In the genomic region with DNA sequence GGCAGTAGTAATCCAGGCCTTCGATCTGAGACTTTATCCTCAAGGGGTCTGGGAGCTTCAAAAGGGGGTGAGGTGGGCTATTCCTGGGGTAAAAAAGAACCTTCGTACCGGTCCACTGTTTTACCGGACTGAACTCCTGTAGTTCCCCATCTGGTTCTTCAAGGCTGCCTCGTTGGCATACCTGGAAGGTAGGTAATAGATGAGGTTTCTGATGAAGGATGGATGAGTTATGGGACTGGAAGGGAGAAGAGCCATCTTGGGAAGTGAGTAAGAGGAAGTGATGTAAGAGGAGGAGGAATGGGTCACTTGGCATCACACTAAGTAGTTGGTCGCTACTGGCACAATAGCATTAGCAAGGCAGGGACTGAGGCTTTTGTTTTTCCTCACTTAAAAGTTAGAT, we compare ENCODE assay signal across 8 mouse cellular contexts. TPM values are rescaled to one million over a fixed set of nuclear protein-coding genes. Genes with fewer than 3 reads are reported as not detected.
A peak's percentile ranks its signal among the peaks of the same experiment; 100 is the strongest.
DNase-seq lines count a peak whose midpoint lies in the region; ATAC-seq and TF ChIP-seq lines count a peak whose summit lies in the region.

No protein-coding gene starts in this region.

- peak overlapping the region; percentile 92 for H3K4me2 ChIP-seq in forebrain, embryonic 13.5 days
- H3K4me2 ChIP-seq in intestine, embryonic 16.5 days (ENCODE audit: low read depth, low read length) = peak overlapping the region; percentile 74

- 8% methylated on average over 6 of the region's 6 CpGs for WGBS in forebrain, embryonic 13.5 days
- 13% methylated on average over 6 of the region's 6 CpGs for WGBS in intestine, embryonic 16.5 days

- peak; percentile 40 for DNase-seq in adrenal gland, adult 2 months
- DNase-seq in adrenal gland, adult 8-10 months = no peak
- no peak for DNase-seq in ES-E14 (ENCODE audit: low read depth, low spot score)
- no peak for DNase-seq in ovary, adult 18-20 months (ENCODE audit: low spot score)
- no peak for DNase-seq in gastrocnemius, postnatal 10 days

- ATAC-seq in forebrain, embryonic 13.5 days = no peak
- ATAC-seq in intestine, embryonic 16.5 days = no peak

- H3K9ac ChIP-seq in ES-E14 (ENCODE audit: insufficient read depth, low read depth, low read length, poor library complexity, severe bottlenecking) = peak overlapping the region; percentile 84
- H3K9ac ChIP-seq in forebrain, embryonic 13.5 days = peak overlapping the region; percentile 89
- peak overlapping the region; percentile 91 for H3K9ac ChIP-seq in intestine, embryonic 16.5 days (ENCODE audit: low read depth, low read length)

- H3K36me3 ChIP-seq in ES-E14 (ENCODE audit: control insufficient read depth, insufficient read depth, low read length, poor library complexity, severe bottlenecking) = peaks cover 12% of the 10 kb centered on the region; the same call in 1 of the 2 replicates
- H3K36me3 ChIP-seq in forebrain, embryonic 13.5 days (ENCODE audit: poor library complexity, severe bottlenecking) = peaks cover 29% of the 10 kb centered on the region
- H3K36me3 ChIP-seq in intestine, embryonic 16.5 days (ENCODE audit: control insufficient read depth, insufficient read depth, low read length) = peaks cover 8% of the 10 kb centered on the region; the same call in 1 of the 2 replicates
- H3K36me3 ChIP-seq in megakaryocyte, embryonic 14.5 days (replicated peaks; ENCODE audit: low read length) = peaks cover 37% of the 10 kb centered on the region

- no peak overlapping the region for H3K27ac ChIP-seq in ES-E14 (ENCODE audit: insufficient read depth, low read depth, low read length, poor library complexity, severe bottlenecking)
- peak overlapping the region; percentile 73; the same call in 1 of the 2 replicates for H3K27ac ChIP-seq in forebrain, embryonic 13.5 days
- H3K27ac ChIP-seq in intestine, embryonic 16.5 days (ENCODE audit: low read length) = no peak overlapping the region

- H3K4me1 ChIP-seq in ES-E14 (ENCODE audit: control insufficient read depth in 2 of 2, insufficient read depth in 2 of 2, low read length in 2 of 2, poor library complexity in 1 of 2) = peaks cover 0 to 10% of the 10 kb centered on the region in 2 experiments; a peak in 2 of 4 replicates
- H3K4me1 ChIP-seq in forebrain, embryonic 13.5 days = peaks cover 22% of the 10 kb centered on the region
- H3K4me1 ChIP-seq in intestine, embryonic 16.5 days (ENCODE audit: control insufficient read depth, insufficient read depth, low read length) = peaks cover 10% of the 10 kb centered on the region
- H3K4me1 ChIP-seq in megakaryocyte, embryonic 14.5 days = peaks cover 35% of the 10 kb centered on the region

- H3K4me3 ChIP-seq in ES-E14 (ENCODE audit: insufficient read depth in 1 of 2, low read depth in 1 of 2, low read length in 2 of 2, poor library complexity in 1 of 2, severe bottlenecking in 1 of 2) = peak overlapping the region; percentile 80 to 93
- peak overlapping the region; percentile 83 for H3K4me3 ChIP-seq in forebrain, embryonic 13.5 days
- H3K4me3 ChIP-seq in intestine, embryonic 16.5 days (ENCODE audit: low read length) = peak overlapping the region; percentile 94
- peak overlapping the region; percentile 98 for H3K4me3 ChIP-seq in megakaryocyte, embryonic 14.5 days (replicated peaks)

- in situ Hi-C loops in ES-E14 (cut with MboI; ENCODE audit: low sequenced_read_pairs in 2 of 2, unreplicated experiment in 2 of 2) = no loop called here

- H3K9me3 ChIP-seq in ES-E14 (ENCODE audit: control insufficient read depth, insufficient read depth, low read depth, low read length) = no peaks in the 10 kb centered on the region
- H3K9me3 ChIP-seq in forebrain, embryonic 13.5 days (replicated peaks) = no peaks in the 10 kb centered on the region
- H3K9me3 ChIP-seq in intestine, embryonic 16.5 days (ENCODE audit: control insufficient read depth, low read length) = no peaks in the 10 kb centered on the region
- no peaks in the 10 kb centered on the region for H3K9me3 ChIP-seq in megakaryocyte, embryonic 14.5 days

- H3K27me3 ChIP-seq in forebrain, embryonic 13.5 days = no peaks in the 10 kb centered on the region; the same call in 1 of the 2 replicates
- no peaks in the 10 kb centered on the region for H3K27me3 ChIP-seq in intestine, embryonic 16.5 days (replicated peaks; ENCODE audit: control insufficient read depth, insufficient read depth, low read length)
- H3K27me3 ChIP-seq in megakaryocyte, embryonic 14.5 days (replicated peaks) = peaks cover 5% of the 10 kb centered on the region

TF ChIP-seq in ES-E14, 5 proteins besides CTCF, POLR2A, EP300 and RAD21:
- TF ChIP-seq MAFK (IDR thresholded peaks at IDR 0.05; ENCODE audit: insufficient read depth, low read depth, low read length) = no peak
- TF ChIP-seq ZNF384 (IDR thresholded peaks at IDR 0.05; ENCODE audit: low read depth, low read length) = no peak
- TF ChIP-seq CHD2 (IDR thresholded peaks at IDR 0.05; ENCODE audit: low read depth, low read length) = no peak
- no peak for TF ChIP-seq HCFC1 (IDR thresholded peaks at IDR 0.05; ENCODE audit: borderline replicate concordance, insufficient read depth, low read length)
- TF ChIP-seq ZC3H11A (IDR thresholded peaks at IDR 0.05; ENCODE audit: borderline replicate concordance, low read depth, low read length) = no peak
TF ChIP-seq in ES-E14: peak in this region for 0.

RNA-seq across cellular contexts. Expression of a gene that starts 2.7 kb away (rescaled TPM):
- total RNA-seq in adrenal gland, adult 2 months (2021) = 100 to 1,000 TPM in 1 of 2 experiments, 10 to 100 TPM in 1; 90.9 to 108 TPM
- polyA plus RNA-seq in adrenal gland, adult 2 months (2012; rRNA removed) = 58.0 and 63.5 TPM in 2 replicates
- total RNA-seq in adrenal gland, adult 8-10 months (2022) = 100 to 1,000 TPM in 2 of 4 experiments, 10 to 100 TPM in 2; 92.3 to 120 (median 107) TPM
- total RNA-seq in ES-E14 (2012; rRNA removed) = 62.4 and 69.7 TPM in 2 replicates
- polyA plus RNA-seq in forebrain, embryonic 13.5 days (2015; fragmentation: Nextera tagmentation; extraction: Ambion mirVana) = 48.3 and 49.1 TPM in 2 replicates
- 33.6 and 33.8 TPM in 2 replicates for polyA plus RNA-seq in intestine, embryonic 16.5 days (2015; fragmentation: Nextera tagmentation; extraction: Ambion mirVana)
- 3.2 and 4.7 TPM in 2 replicates for polyA plus RNA-seq in megakaryocyte, embryonic 14.5 days (2012; ENCODE audit: insufficient read depth, low replicate concordance)
- total RNA-seq in gastrocnemius, postnatal 10 days (2021) = 10 to 100 TPM; 29.2 to 33.6 TPM

RNA-seq across cellular contexts. Expression of a gene that starts 21.6 kb away (rescaled TPM):
- total RNA-seq in adrenal gland, adult 2 months (2021) = 10 to 100 TPM; 35.9 to 53.9 TPM
- polyA plus RNA-seq in adrenal gland, adult 2 months (2012; rRNA removed) = 32.0 and 51.8 TPM in 2 replicates
- 10 to 100 TPM; 33.7 to 65.5 (median 38.5) TPM for total RNA-seq in adrenal gland, adult 8-10 months (2022)
- total RNA-seq in ES-E14 (2012; rRNA removed) = 1.2 and 2.2 TPM in 2 replicates
- polyA plus RNA-seq in forebrain, embryonic 13.5 days (2015; fragmentation: Nextera tagmentation; extraction: Ambion mirVana) = 42.7 and 43.1 TPM in 2 replicates
- polyA plus RNA-seq in intestine, embryonic 16.5 days (2015; fragmentation: Nextera tagmentation; extraction: Ambion mirVana) = 1.6 and 1.7 TPM in 2 replicates
- not detected in 2 replicates for polyA plus RNA-seq in megakaryocyte, embryonic 14.5 days (2012; ENCODE audit: insufficient read depth, low replicate concordance)
- total RNA-seq in gastrocnemius, postnatal 10 days (2021) = under 1 TPM; 0.31 to 0.43 TPM

Comparison
In these comparisons a context has a peak if more than half of its experiments do, and no peak if none do; other contexts are left out.
1. RNA of a gene that starts 21.6 kb away (total RNA-seq): 35.9 to 53.9 TPM in adrenal gland, adult 2 months and 33.7 to 65.5 TPM in adrenal gland, adult 8-10 months; 1.2 to 2.2 TPM in ES-E14 and 0.31 to 0.43 TPM in gastrocnemius, postnatal 10 days; every median in the first group is over 10 times any median in the second.
2. Peak in every context shown above with its lines, with median percentiles within 50 percentile points of each other: H3K4me3 ChIP-seq and H3K9ac ChIP-seq.